Mouse (Mus musculus): ENCODE data around the gene Gsx2. TPM values are rescaled to one million over a fixed set of nuclear protein-coding genes. Genes with fewer than 3 reads are reported as not detected.

Gsx2 gene
- polyA plus RNA-seq, 1 experiment from 2014 or later: 6.3 TPM

GRCm38 (mm10) chr5:75051109-75051508 is 24.3 kb upstream of the Gsx2 start:
- no peaks in the 10 kb centered on the region for H3K27me3 ChIP-seq (ENCODE audit: control insufficient read depth, insufficient read depth, low read length)
- no peak overlapping the region for H3K9ac ChIP-seq (ENCODE audit: low read length)
- H3K4me1 ChIP-seq (ENCODE audit: control insufficient read depth, insufficient read depth, low read length): no peaks in the 10 kb centered on the region
- 79% methylated on average over 4 of the region's 4 CpGs for WGBS
- H3K4me2 ChIP-seq (ENCODE audit: low read depth): no peak overlapping the region
- no peak overlapping the region for H3K27ac ChIP-seq (ENCODE audit: low read depth, low read length)
- no peaks in the 10 kb centered on the region for H3K36me3 ChIP-seq (ENCODE audit: control insufficient read depth, insufficient read depth, low read length)
- ATAC-seq (ENCODE audit: insufficient read depth, low FRiP score, low TSS enrichment) (no peak), DNase-seq (ENCODE audit: low spot score) (no peak)
- no peak overlapping the region for H3K4me3 ChIP-seq (ENCODE audit: low read depth, low read length)
- H3K9me3 ChIP-seq (ENCODE audit: control insufficient read depth, low read length): no peaks in the 10 kb centered on the region

DNA sequence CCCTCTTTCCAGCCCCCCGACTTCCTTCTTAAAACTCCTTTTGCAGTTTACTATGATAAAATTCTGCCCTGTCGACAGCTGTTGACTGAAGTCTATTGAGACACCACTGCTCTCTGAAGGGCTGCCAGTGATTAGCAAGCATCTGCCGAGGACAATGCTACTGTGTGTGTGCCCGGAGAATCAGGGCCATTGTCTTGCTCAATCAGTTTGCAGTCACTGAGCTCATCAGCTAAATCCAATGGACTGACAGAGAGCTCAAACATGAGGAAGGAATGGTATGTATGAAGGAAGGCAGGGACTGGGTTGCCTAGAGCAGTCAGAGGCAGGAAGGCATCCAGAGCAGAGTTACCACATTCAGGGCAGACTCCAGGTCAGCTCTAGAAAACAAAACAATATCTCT is 12.2 kb upstream of the Gsx2 start:
- DNase-seq (ENCODE audit: low spot score) (no peak), ATAC-seq (ENCODE audit: insufficient read depth, low FRiP score, low TSS enrichment) (no peak)
- Histone ChIP-seq H3K4me1 (ENCODE audit: control insufficient read depth, insufficient read depth, low read length) (peaks cover 5% of the 10 kb centered on the region), H3K27ac (ENCODE audit: low read depth, low read length) (no peak overlapping the region), H3K4me2 (ENCODE audit: low read depth) (no peak overlapping the region), H3K27me3 (ENCODE audit: control insufficient read depth, insufficient read depth, low read length) (peaks cover 23% of the 10 kb centered on the region), H3K9me3 (ENCODE audit: control insufficient read depth, low read length) (0 out of 2 replicates have a peak, but pooled peaks cover 3% of the 10 kb centered on the region), H3K4me3 (ENCODE audit: low read depth, low read length) (no peak overlapping the region), H3K9ac (ENCODE audit: low read length) (no peak overlapping the region), H3K36me3 (ENCODE audit: control insufficient read depth, insufficient read depth, low read length) (no peaks in the 10 kb centered on the region)
- 42% methylated on average over 4 of the region's 4 CpGs for WGBS

- H3K4me3 ChIP-seq (ENCODE audit: low read depth, low read length): peak overlapping the region; percentile 40; the same call in 1 of the 2 replicates
- peaks cover 20% of the 10 kb centered on the region for H3K4me1 ChIP-seq (ENCODE audit: control insufficient read depth, insufficient read depth, low read length)
- H3K9ac ChIP-seq (ENCODE audit: low read length): no peak overlapping the region
- H3K27ac ChIP-seq (ENCODE audit: low read depth, low read length): no peak overlapping the region
- no peaks in the 10 kb centered on the region for H3K36me3 ChIP-seq (ENCODE audit: control insufficient read depth, insufficient read depth, low read length)
- WGBS: 5% methylated on average over 10 of the region's 10 CpGs
- ATAC-seq (ENCODE audit: insufficient read depth, low FRiP score, low TSS enrichment) (no peak), DNase-seq (ENCODE audit: low spot score) (no peak)
- H3K27me3 ChIP-seq (ENCODE audit: control insufficient read depth, insufficient read depth, low read length): peaks cover 50% of the 10 kb centered on the region
- H3K9me3 ChIP-seq (ENCODE audit: control insufficient read depth, low read length): 0 out of 2 replicates have a peak, but pooled peaks cover 3% of the 10 kb centered on the region
- peak overlapping the region; percentile 76 for H3K4me2 ChIP-seq (ENCODE audit: low read depth)
Measured at GRCm38 (mm10) chr5:75066715-75067114, 8.7 kb upstream of the Gsx2 start.

DNA sequence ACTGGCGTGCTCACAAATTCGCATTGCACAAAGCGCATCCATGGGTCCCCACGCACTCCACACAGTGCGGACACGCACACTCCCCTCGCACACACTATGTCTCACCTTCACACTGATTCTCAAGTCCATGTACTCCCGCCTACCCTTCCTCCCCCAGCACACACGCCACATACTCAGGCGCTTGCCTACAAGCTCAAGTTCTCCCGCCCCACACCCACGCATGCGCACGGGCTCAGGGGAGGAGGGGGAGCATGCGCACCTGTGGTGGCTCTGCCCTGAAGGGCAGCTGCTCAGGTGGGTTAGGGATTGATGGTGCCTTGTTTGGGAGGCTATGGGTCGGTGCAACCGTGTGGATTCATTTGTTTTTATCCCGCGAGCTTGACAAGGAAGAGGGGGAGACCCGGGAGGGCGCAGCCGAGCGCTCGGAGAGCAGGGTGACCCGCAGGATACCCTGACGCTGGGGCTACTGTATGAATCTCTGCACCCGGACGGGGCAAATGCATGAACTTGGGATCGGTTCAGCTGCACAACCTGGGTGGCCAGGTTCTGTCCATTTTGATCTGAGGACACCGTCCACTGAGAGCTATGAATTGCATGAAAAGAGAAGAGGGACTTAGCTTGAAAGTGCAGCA is 8.2 kb upstream of the Gsx2 start:
- Histone ChIP-seq H3K4me1 (ENCODE audit: control insufficient read depth, insufficient read depth, low read length) (peaks cover 20% of the 10 kb centered on the region), H3K4me3 (ENCODE audit: low read depth, low read length) (peak overlapping the region; percentile 40), H3K27ac (ENCODE audit: low read depth, low read length) (no peak overlapping the region), H3K9me3 (ENCODE audit: control insufficient read depth, low read length) (0 out of 2 replicates have a peak, but pooled peaks cover 3% of the 10 kb centered on the region), H3K27me3 (ENCODE audit: control insufficient read depth, insufficient read depth, low read length) (peaks cover 56% of the 10 kb centered on the region), H3K4me2 (ENCODE audit: low read depth) (peak overlapping the region; percentile 76), H3K9ac (ENCODE audit: low read length) (peak overlapping the region; percentile 32), H3K36me3 (ENCODE audit: control insufficient read depth, insufficient read depth, low read length) (no peaks in the 10 kb centered on the region)
- ATAC-seq (ENCODE audit: insufficient read depth, low FRiP score, low TSS enrichment) (no peak), DNase-seq (ENCODE audit: low spot score) (peak; percentile 74)
- WGBS: under 1% methylated on average over 30 of the region's 30 CpGs

- Histone ChIP-seq H3K9me3 (ENCODE audit: control insufficient read depth, low read length) (0 out of 2 replicates have a peak, but pooled peaks cover 3% of the 10 kb centered on the region), H3K4me1 (ENCODE audit: control insufficient read depth, insufficient read depth, low read length) (peaks cover 27% of the 10 kb centered on the region), H3K9ac (ENCODE audit: low read length) (no peak overlapping the region), H3K27ac (ENCODE audit: low read depth, low read length) (no peak overlapping the region), H3K27me3 (ENCODE audit: control insufficient read depth, insufficient read depth, low read length) (peaks cover 80% of the 10 kb centered on the region), H3K36me3 (ENCODE audit: control insufficient read depth, insufficient read depth, low read length) (no peaks in the 10 kb centered on the region), H3K4me3 (ENCODE audit: low read depth, low read length) (no peak overlapping the region), H3K4me2 (ENCODE audit: low read depth) (no peak overlapping the region; the same call in 1 of the 2 replicates)
- peak; percentile 72 for DNase-seq (ENCODE audit: low spot score)
- under 1% methylated on average over 11 of the region's 13 CpGs for WGBS
- peak; percentile 68 for ATAC-seq (ENCODE audit: insufficient read depth, low FRiP score, low TSS enrichment)
Measured at GRCm38 (mm10) chr5:75070132-75070531, 5.3 kb upstream of the Gsx2 start.

DNA sequence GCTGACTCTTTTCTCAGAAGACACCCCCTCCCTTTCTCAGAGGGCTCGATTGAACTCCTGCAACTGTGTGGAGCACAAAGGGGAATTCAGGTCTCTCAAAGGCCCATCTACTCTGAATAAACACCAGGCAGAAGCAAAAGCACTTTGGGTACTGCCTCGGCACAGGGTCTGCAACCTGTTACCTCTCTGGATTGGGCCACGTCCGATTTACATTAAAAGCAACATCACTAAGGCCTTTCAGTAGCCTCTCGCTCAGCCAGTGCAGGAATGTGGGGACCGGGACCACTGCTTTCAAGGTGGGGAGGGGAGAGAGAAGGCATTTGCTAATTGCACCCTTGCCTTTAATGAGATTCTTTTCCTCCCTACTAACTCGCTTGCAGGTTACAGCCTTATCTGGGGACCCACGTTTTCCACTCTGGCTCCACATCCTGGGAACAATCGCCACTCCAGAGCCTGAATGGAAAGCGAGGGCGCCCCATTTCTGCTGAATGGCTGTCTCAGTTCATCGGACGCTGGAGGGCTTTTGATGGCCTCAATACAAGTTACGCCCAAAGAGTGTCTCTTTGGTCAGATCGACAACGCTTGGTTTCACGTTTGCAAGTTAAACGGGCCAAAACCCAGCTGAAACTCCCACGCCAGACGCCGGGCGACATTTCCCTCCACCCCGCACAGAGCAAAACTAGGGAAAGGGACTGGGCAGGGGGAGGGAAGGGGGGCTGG is 4.6 kb upstream of the Gsx2 start:
- no peaks in the 10 kb centered on the region for H3K36me3 ChIP-seq (ENCODE audit: control insufficient read depth, insufficient read depth, low read length)
- peak overlapping the region; percentile 33 for H3K4me2 ChIP-seq (ENCODE audit: low read depth)
- H3K9ac ChIP-seq (ENCODE audit: low read length): no peak overlapping the region
- peak; percentile 24 for ATAC-seq (ENCODE audit: insufficient read depth, low FRiP score, low TSS enrichment)
- under 1% methylated on average over 23 of the region's 23 CpGs for WGBS
- no peaks in the 10 kb centered on the region for H3K9me3 ChIP-seq (ENCODE audit: control insufficient read depth, low read length)
- DNase-seq (ENCODE audit: low spot score): peak; percentile 59
- H3K4me1 ChIP-seq (ENCODE audit: control insufficient read depth, insufficient read depth, low read length): peaks cover 27% of the 10 kb centered on the region
- H3K27ac ChIP-seq (ENCODE audit: low read depth, low read length): peak overlapping the region; percentile 35; the same call in 1 of the 2 replicates
- no peak overlapping the region for H3K4me3 ChIP-seq (ENCODE audit: low read depth, low read length)
- peaks cover 86% of the 10 kb centered on the region for H3K27me3 ChIP-seq (ENCODE audit: control insufficient read depth, insufficient read depth, low read length)

GRCm38 (mm10) chr5:75071951-75072350 is 3.5 kb upstream of the Gsx2 start:
- under 1% methylated on average over 10 of the region's 10 CpGs for WGBS
- peak; percentile 52 for DNase-seq (ENCODE audit: low spot score)
- no peaks in the 10 kb centered on the region for H3K36me3 ChIP-seq (ENCODE audit: control insufficient read depth, insufficient read depth, low read length)
- peaks cover 91% of the 10 kb centered on the region for H3K27me3 ChIP-seq (ENCODE audit: control insufficient read depth, insufficient read depth, low read length)
- H3K4me2 ChIP-seq (ENCODE audit: low read depth): peak overlapping the region; percentile 3; the same call in 1 of the 2 replicates
- no peak overlapping the region for H3K27ac ChIP-seq (ENCODE audit: low read depth, low read length)
- H3K4me3 ChIP-seq (ENCODE audit: low read depth, low read length): no peak overlapping the region
- no peak overlapping the region for H3K9ac ChIP-seq (ENCODE audit: low read length)
- no peaks in the 10 kb centered on the region for H3K9me3 ChIP-seq (ENCODE audit: control insufficient read depth, low read length)
- ATAC-seq (ENCODE audit: insufficient read depth, low FRiP score, low TSS enrichment): peak; percentile 3; the same call in 1 of the 2 replicates
- H3K4me1 ChIP-seq (ENCODE audit: control insufficient read depth, insufficient read depth, low read length): peaks cover 25% of the 10 kb centered on the region

DNA sequence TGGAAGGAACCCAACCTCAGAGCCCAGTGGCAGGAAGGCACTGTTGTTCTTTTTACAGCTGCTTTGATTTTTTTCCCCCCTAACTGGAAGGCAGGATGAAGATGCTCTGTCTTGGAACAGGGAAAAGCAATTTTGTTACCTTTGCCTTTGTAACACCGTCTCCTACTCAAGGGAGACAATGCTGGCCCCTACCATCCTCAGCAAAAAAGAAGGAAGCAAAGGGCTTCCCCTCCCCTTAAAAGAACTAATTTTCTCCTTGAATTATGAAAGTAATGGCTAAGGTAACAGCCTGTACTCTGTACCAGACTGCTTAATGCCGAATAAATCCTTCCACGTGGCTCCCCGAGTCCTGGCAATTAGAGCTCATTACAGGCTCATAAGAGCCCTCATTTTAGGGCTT is 2.9 kb upstream of the Gsx2 start:
- no peak for DNase-seq (ENCODE audit: low spot score)
- H3K4me1 ChIP-seq (ENCODE audit: control insufficient read depth, insufficient read depth, low read length): peaks cover 21% of the 10 kb centered on the region
- ATAC-seq (ENCODE audit: insufficient read depth, low FRiP score, low TSS enrichment): no peak
- H3K4me2 ChIP-seq (ENCODE audit: low read depth): no peak overlapping the region
- WGBS: 2% methylated on average over 4 of the region's 4 CpGs
- no peaks in the 10 kb centered on the region for H3K9me3 ChIP-seq (ENCODE audit: control insufficient read depth, low read length)
- no peak overlapping the region for H3K27ac ChIP-seq (ENCODE audit: low read depth, low read length)
- peaks cover 92% of the 10 kb centered on the region for H3K27me3 ChIP-seq (ENCODE audit: control insufficient read depth, insufficient read depth, low read length)
- no peak overlapping the region for H3K9ac ChIP-seq (ENCODE audit: low read length)
- no peaks in the 10 kb centered on the region for H3K36me3 ChIP-seq (ENCODE audit: control insufficient read depth, insufficient read depth, low read length)
- H3K4me3 ChIP-seq (ENCODE audit: low read depth, low read length): no peak overlapping the region

All from neural tube, embryonic 11.5 days (tissue).